Mouse (Mus musculus): ENCODE measurements around the gene Plekha1. TPM values are rescaled to one million over a fixed set of nuclear protein-coding genes. Genes with fewer than 3 reads are reported as not detected.
A peak's percentile ranks its signal among the peaks of the same experiment; 100 is the strongest.

Plekha1 gene
- polyA plus RNA-seq, 1 experiment from 2014 or later = 63.1 TPM

- H3K27me3 ChIP-seq (ENCODE audit: control insufficient read depth, insufficient read depth, low read length) = no peaks in the 10 kb centered on the region
Observed at GRCm38 (mm10) chr7:130900233-130900848, 34.8 kb downstream of the Plekha1 start.

GRCm38 (mm10) chr7:130902929-130903328 is 37.4 kb downstream of the Plekha1 start:
- Histone ChIP-seq H3K27ac (no peak overlapping the region), H3K4me1 (replicated peaks; ENCODE audit: control insufficient read depth, insufficient read depth, low read length) (no peaks in the 10 kb centered on the region), H3K27me3 (ENCODE audit: control insufficient read depth, insufficient read depth, low read length) (no peaks in the 10 kb centered on the region), H3K9ac (no peak overlapping the region), H3K36me3 (replicated peaks; ENCODE audit: control insufficient read depth, insufficient read depth) (peaks cover 71% of the 10 kb centered on the region), H3K4me2 (replicated peaks) (no peak overlapping the region), H3K9me3 (ENCODE audit: control insufficient read depth, low read length) (no peaks in the 10 kb centered on the region), H3K4me3 (replicated peaks; ENCODE audit: low read length) (no peak overlapping the region)
- ATAC-seq (ENCODE audit: low FRiP score) (no peak), DNase-seq (ENCODE audit: low spot score) (no peak)
- 92% methylated on average over 1 of the region's 1 CpGs for WGBS

More at GRCm38 (mm10) chr7:130900233-130900848, 34.8 kb downstream of the Plekha1 start:
- H3K4me2 ChIP-seq (replicated peaks) = no peak overlapping the region
- no peak overlapping the region for H3K27ac ChIP-seq
- no peaks in the 10 kb centered on the region for H3K4me1 ChIP-seq (replicated peaks; ENCODE audit: control insufficient read depth, insufficient read depth, low read length)
- no peaks in the 10 kb centered on the region for H3K9me3 ChIP-seq (ENCODE audit: control insufficient read depth, low read length)
- H3K9ac ChIP-seq = no peak overlapping the region
- no peak overlapping the region for H3K4me3 ChIP-seq (replicated peaks; ENCODE audit: low read length)
- peaks cover 72% of the 10 kb centered on the region for H3K36me3 ChIP-seq (replicated peaks; ENCODE audit: control insufficient read depth, insufficient read depth)
- no peak for ATAC-seq (ENCODE audit: low FRiP score)
- DNase-seq (ENCODE audit: low spot score) = no peak
- 94% methylated on average over 5 of the region's 5 CpGs for WGBS

GRCm38 (mm10) chr7:130903505-130904074 is 38.0 kb downstream of the Plekha1 start:
- DNase-seq (ENCODE audit: low spot score) (no peak), ATAC-seq (ENCODE audit: low FRiP score) (no peak)
- Histone ChIP-seq H3K4me2 (replicated peaks) (no peak overlapping the region), H3K4me3 (replicated peaks; ENCODE audit: low read length) (no peak overlapping the region), H3K4me1 (replicated peaks; ENCODE audit: control insufficient read depth, insufficient read depth, low read length) (no peaks in the 10 kb centered on the region), H3K36me3 (replicated peaks; ENCODE audit: control insufficient read depth, insufficient read depth) (peaks cover 72% of the 10 kb centered on the region), H3K9me3 (ENCODE audit: control insufficient read depth, low read length) (no peaks in the 10 kb centered on the region), H3K27me3 (ENCODE audit: control insufficient read depth, insufficient read depth, low read length) (no peaks in the 10 kb centered on the region), H3K9ac (no peak overlapping the region), H3K27ac (no peak overlapping the region)
- WGBS = 87% methylated on average over 16 of the region's 16 CpGs

- no peak overlapping the region for H3K27ac ChIP-seq
- peaks cover 75% of the 10 kb centered on the region for H3K36me3 ChIP-seq (replicated peaks; ENCODE audit: control insufficient read depth, insufficient read depth)
- H3K4me1 ChIP-seq (replicated peaks; ENCODE audit: control insufficient read depth, insufficient read depth, low read length) = no peaks in the 10 kb centered on the region
- 94% methylated on average over 13 of the region's 13 CpGs for WGBS
- H3K9ac ChIP-seq = no peak overlapping the region
- ATAC-seq (ENCODE audit: low FRiP score) = no peak
- H3K27me3 ChIP-seq (ENCODE audit: control insufficient read depth, insufficient read depth, low read length) = no peaks in the 10 kb centered on the region
- H3K4me3 ChIP-seq (replicated peaks; ENCODE audit: low read length) = no peak overlapping the region
- DNase-seq (ENCODE audit: low spot score) = no peak
- H3K9me3 ChIP-seq (ENCODE audit: control insufficient read depth, low read length) = no peaks in the 10 kb centered on the region
- H3K4me2 ChIP-seq (replicated peaks) = no peak overlapping the region
Observed at GRCm38 (mm10) chr7:130904571-130905365, 39.2 kb downstream of the Plekha1 start.

- peaks cover 42% of the 10 kb centered on the region for H3K36me3 ChIP-seq (replicated peaks; ENCODE audit: control insufficient read depth, insufficient read depth)
- ATAC-seq (ENCODE audit: low FRiP score) = no peak
Observed at GRCm38 (mm10) chr7:130910841-130911240, 45.3 kb downstream of the Plekha1 start.

GRCm38 (mm10) chr7:130914693-130915363 is 49.3 kb downstream of the Plekha1 start:
- Histone ChIP-seq H3K4me3 (replicated peaks; ENCODE audit: low read length) (no peak overlapping the region), H3K27me3 (ENCODE audit: control insufficient read depth, insufficient read depth, low read length) (no peaks in the 10 kb centered on the region), H3K9me3 (ENCODE audit: control insufficient read depth, low read length) (no peaks in the 10 kb centered on the region), H3K4me2 (replicated peaks) (no peak overlapping the region), H3K9ac (no peak overlapping the region), H3K36me3 (replicated peaks; ENCODE audit: control insufficient read depth, insufficient read depth) (peaks cover 14% of the 10 kb centered on the region), H3K27ac (no peak overlapping the region), H3K4me1 (replicated peaks; ENCODE audit: control insufficient read depth, insufficient read depth, low read length) (no peaks in the 10 kb centered on the region)
- peak; percentile 81 for DNase-seq (ENCODE audit: low spot score)
- no peak for ATAC-seq (ENCODE audit: low FRiP score)
- WGBS = 47% methylated on average over 5 of the region's 5 CpGs

More at GRCm38 (mm10) chr7:130910841-130911240, 45.3 kb downstream of the Plekha1 start:
- no peak overlapping the region for H3K4me2 ChIP-seq (replicated peaks)
- no peak for DNase-seq (ENCODE audit: low spot score)
- H3K27me3 ChIP-seq (ENCODE audit: control insufficient read depth, insufficient read depth, low read length) = no peaks in the 10 kb centered on the region
- H3K4me1 ChIP-seq (replicated peaks; ENCODE audit: control insufficient read depth, insufficient read depth, low read length) = no peaks in the 10 kb centered on the region
- H3K27ac ChIP-seq = no peak overlapping the region
- H3K9ac ChIP-seq = no peak overlapping the region
- H3K9me3 ChIP-seq (ENCODE audit: control insufficient read depth, low read length) = no peaks in the 10 kb centered on the region
- H3K4me3 ChIP-seq (replicated peaks; ENCODE audit: low read length) = no peak overlapping the region
- 94% methylated on average over 14 of the region's 14 CpGs for WGBS

GRCm38 (mm10) chr7:130918260-130918659 is 52.7 kb downstream of the Plekha1 start:
- Histone ChIP-seq H3K27ac (no peak overlapping the region), H3K4me3 (replicated peaks; ENCODE audit: low read length) (no peak overlapping the region), H3K4me2 (replicated peaks) (no peak overlapping the region), H3K9me3 (ENCODE audit: control insufficient read depth, low read length) (no peaks in the 10 kb centered on the region), H3K9ac (no peak overlapping the region), H3K4me1 (replicated peaks; ENCODE audit: control insufficient read depth, insufficient read depth, low read length) (0 out of 2 replicates have a peak, but pooled peaks cover 3% of the 10 kb centered on the region), H3K27me3 (ENCODE audit: control insufficient read depth, insufficient read depth, low read length) (no peaks in the 10 kb centered on the region), H3K36me3 (replicated peaks; ENCODE audit: control insufficient read depth, insufficient read depth) (no peaks in the 10 kb centered on the region)
- 72% methylated on average over 2 of the region's 2 CpGs for WGBS
- ATAC-seq (ENCODE audit: low FRiP score) = no peak
- no peak for DNase-seq (ENCODE audit: low spot score)

GRCm38 (mm10) chr7:130922981-130923731 is 57.6 kb downstream of the Plekha1 start:
- WGBS = 57% methylated on average over 13 of the region's 13 CpGs
- ATAC-seq (ENCODE audit: low FRiP score) = no peak
- peak; percentile 48 for DNase-seq (ENCODE audit: low spot score)

More at GRCm38 (mm10) chr7:130922981-130923731, 57.6 kb downstream of the Plekha1 start:
- Histone ChIP-seq H3K27me3 (ENCODE audit: control insufficient read depth, insufficient read depth, low read length) (no peaks in the 10 kb centered on the region), H3K4me3 (replicated peaks; ENCODE audit: low read length) (no peak overlapping the region), H3K4me1 (replicated peaks; ENCODE audit: control insufficient read depth, insufficient read depth, low read length) (0 out of 2 replicates have a peak, but pooled peaks cover 3% of the 10 kb centered on the region), H3K36me3 (replicated peaks; ENCODE audit: control insufficient read depth, insufficient read depth) (no peaks in the 10 kb centered on the region), H3K9me3 (ENCODE audit: control insufficient read depth, low read length) (no peaks in the 10 kb centered on the region), H3K4me2 (replicated peaks) (no peak overlapping the region), H3K27ac (no peak overlapping the region), H3K9ac (no peak overlapping the region)

Measured in hindbrain, embryonic 14.5 days (tissue).